Mouse (Mus musculus) MEL (cell line): ENCODE measurements around the gene Arnt2.

Source experiments
- BHLHE40 ChIP-seq: IDR thresholded peaks from 2 replicates; pipeline ENCODE4 v1.6.1; 2012; ENCODE audit warnings: low read depth, mild to moderate bottlenecking, inconsistent platforms, low read length, improper control_type of control experiment, borderline replicate concordance
- CTCF ChIP-seq, 3 experiments: IDR thresholded peaks in 2 of 3; conservative IDR thresholded peaks in 1 of 3; 2 replicates each; pipeline ENCODE4 v1.5.1; 2011 to 2012; ENCODE audit warnings: low read length in 3 of 3, low read depth in 2 of 3, mild to moderate bottlenecking in 2 of 3, improper control_type of control experiment in 1 of 3, inconsistent platforms in 1 of 3, mixed read lengths in 1 of 3, moderate library complexity in 1 of 3; ENCODE audit not compliant: control insufficient read depth in 1 of 3, insufficient read depth in 1 of 3, poor library complexity in 1 of 3, severe bottlenecking in 1 of 3
- E2F4 ChIP-seq: IDR thresholded peaks from 2 replicates; pipeline ENCODE4 v1.6.1; 2011; ENCODE audit warnings: low read depth, low read length, improper control_type of control experiment, borderline replicate concordance
- EP300 ChIP-seq, 2 experiments: IDR thresholded peaks; 2 replicates each; pipeline ENCODE4 v1.6.1; 2011; ENCODE audit warnings: improper control_type of control experiment in 2 of 2, low read length in 2 of 2, low read depth in 1 of 2, mild to moderate bottlenecking in 1 of 2
- MAX ChIP-seq: IDR thresholded peaks from 2 replicates; pipeline ENCODE4 v1.6.1; 2011; ENCODE audit warnings: low read length, improper control_type of control experiment
- MYC ChIP-seq: IDR thresholded peaks from 2 replicates; pipeline ENCODE4 v1.6.1; 2011; ENCODE audit warnings: low read depth, mild to moderate bottlenecking, low read length, improper control_type of control experiment, moderate library complexity
- POLR2A ChIP-seq, 2 experiments: IDR thresholded peaks; 2 replicates each; pipeline ENCODE4 v1.6.1; 2011 to 2012; ENCODE audit warnings: low read length in 2 of 2, mild to moderate bottlenecking in 2 of 2, control low read depth in 1 of 2, improper control_type of control experiment in 1 of 2, low read depth in 1 of 2, moderate library complexity in 1 of 2; ENCODE audit not compliant: control insufficient read depth in 1 of 2, insufficient read depth in 1 of 2, poor library complexity in 1 of 2
- POLR2AphosphoS2 ChIP-seq: IDR thresholded peaks from 2 replicates; pipeline ENCODE4 v1.6.1; 2011; ENCODE audit warnings: low read length, improper control_type of control experiment
- POLR2AphosphoS5 ChIP-seq: IDR thresholded peaks from 2 replicates; pipeline ENCODE4 v1.6.1; 2012; ENCODE audit warnings: low read depth, borderline replicate concordance, mild to moderate bottlenecking, inconsistent platforms, low read length, moderate library complexity, mixed read lengths
- TCF12 ChIP-seq: IDR thresholded peaks from 2 replicates; pipeline ENCODE4 v1.6.1; 2014; ENCODE audit warnings: low read depth, mild to moderate bottlenecking, inconsistent platforms, low read length, improper control_type of control experiment, moderate library complexity
- ZKSCAN1 ChIP-seq: IDR thresholded peaks from 2 replicates; pipeline ENCODE4 v1.6.1; 2012; ENCODE audit warnings: low read depth, mild to moderate bottlenecking, inconsistent platforms, low read length, improper control_type of control experiment, moderate library complexity
- ZMIZ1 ChIP-seq: IDR thresholded peaks from 2 replicates; pipeline ENCODE4 v1.6.1; 2012; ENCODE audit warnings: low read depth, mild to moderate bottlenecking, inconsistent platforms, low read length, improper control_type of control experiment, moderate library complexity

DNA sequence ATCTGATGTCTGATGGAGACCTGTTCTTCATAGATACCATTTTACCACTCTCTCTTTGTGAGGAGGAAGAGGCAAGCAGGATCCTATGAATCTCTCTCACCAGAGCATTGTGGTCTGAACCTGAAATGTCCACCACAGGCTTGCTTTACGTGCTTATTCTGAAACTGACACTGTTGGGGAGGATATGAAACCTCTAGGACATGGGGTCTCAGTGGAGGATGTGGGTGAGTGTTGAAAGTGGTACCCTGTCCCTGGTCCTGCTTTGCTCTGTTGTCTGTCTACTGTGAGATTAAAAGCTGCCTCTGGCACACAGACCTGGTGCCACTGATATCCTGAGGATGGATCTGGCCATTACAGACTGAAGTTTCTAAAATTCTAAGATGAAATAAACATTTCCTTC lies 88.4 kb downstream of the Arnt2 start:
- TF ChIP-seq ZMIZ1, result no peak
- no peak for TF ChIP-seq BHLHE40
- TF ChIP-seq CTCF (IDR thresholded peaks at IDR 0.05 in 2 of 3, conservative IDR thresholded peaks at IDR 0.05 in 1 of 3; ENCODE audit: control insufficient read depth in 1 of 3, insufficient read depth in 1 of 3, low read depth in 2 of 3, low read length in 3 of 3, poor library complexity in 1 of 3, severe bottlenecking in 1 of 3), result no peak
- no peak for TF ChIP-seq EP300 (IDR thresholded peaks at IDR 0.05; ENCODE audit: low read depth in 1 of 2, low read length in 2 of 2)
- TF ChIP-seq TCF12, result no peak
- TF ChIP-seq ZKSCAN1, result no peak
- no peak for TF ChIP-seq MAX
- no peak for TF ChIP-seq POLR2AphosphoS5
- TF ChIP-seq POLR2AphosphoS2, result no peak
- no peak for TF ChIP-seq POLR2A (IDR thresholded peaks at IDR 0.05; ENCODE audit: control insufficient read depth in 1 of 2, insufficient read depth in 1 of 2, low read depth in 1 of 2, low read length in 2 of 2, poor library complexity in 1 of 2)
- TF ChIP-seq MYC, result no peak
- TF ChIP-seq E2F4, result no peak
